ENCODE assay signal across 9 mouse cellular contexts in genomic region chr1:78686872-78687271, GRCm38 (mm10). TPM values are rescaled to one million over a fixed set of nuclear protein-coding genes. Genes with fewer than 3 reads are reported as not detected.
DNase-seq lines count a peak whose midpoint lies in the region; ATAC-seq and TF ChIP-seq lines count a peak whose summit lies in the region.
"Had no signal": no experiment of that assay in that cellular context is flagged by ENCODE, and none has a peak within 500 bp of the region (broad histone marks: within the 10 kb centered on the region; RNA-seq: fewer than 3 reads in every experiment).

No protein-coding gene starts in this region.

- peak; percentile 36; the same call in 1 of the 2 replicates for ATAC-seq in midbrain, embryonic 16.5 days
- no peak; the same call in 1 of the 2 replicates for ATAC-seq in midbrain, embryonic 15.5 days (replicated peaks)

- no peaks in the 10 kb centered on the region for H3K9me3 ChIP-seq in midbrain, embryonic 16.5 days (replicated peaks; ENCODE audit: control insufficient read depth, low read length, poor library complexity, severe bottlenecking)
- H3K9me3 ChIP-seq in midbrain, embryonic 15.5 days: no peaks in the 10 kb centered on the region
- H3K9me3 ChIP-seq: neural tube, embryonic 12.5 days had no signal

- peak; percentile 61 for TF ChIP-seq CTCF in gastrocnemius, adult 2 months (IDR thresholded peaks at IDR 0.05)

- intact Hi-C loops in gastrocnemius, adult 2 months (cut with DNase I): loop anchor here (5.0 kb wide), 1 partner anchor 150 kb away; no protein-coding TSS in a partner anchor
- intact Hi-C loops in gastrocnemius, postnatal 36 days (cut with DNase I): no loop called here
- intact Hi-C loops in left cerebral cortex, postnatal 10 days (cut with DNase I): loop anchor here (5.0 kb wide), 1 partner anchor 150 kb away; no protein-coding TSS in a partner anchor

- H3K4me1 ChIP-seq in midbrain, embryonic 16.5 days (ENCODE audit: control insufficient read depth, insufficient read depth, low read length): no peaks in the 10 kb centered on the region
- H3K4me1 ChIP-seq in midbrain, embryonic 15.5 days: no peaks in the 10 kb centered on the region
- H3K4me1 ChIP-seq: neural tube, embryonic 12.5 days had no signal

- no peak overlapping the region for H3K4me2 ChIP-seq in midbrain, embryonic 16.5 days (ENCODE audit: low read length)
- no peak overlapping the region for H3K4me2 ChIP-seq in midbrain, embryonic 15.5 days
- H3K4me2 ChIP-seq: neural tube, embryonic 12.5 days had no signal

- peaks cover 3% of the 10 kb centered on the region; the same call in 1 of the 2 replicates for H3K36me3 ChIP-seq in midbrain, embryonic 16.5 days (ENCODE audit: control insufficient read depth, insufficient read depth, low read length)
- peaks cover 3% of the 10 kb centered on the region; the same call in 1 of the 2 replicates for H3K36me3 ChIP-seq in midbrain, embryonic 15.5 days (replicated peaks)

- no peak for DNase-seq in gastrocnemius, adult 2 months
- DNase-seq in gastrocnemius, postnatal 25 days: no peak
- peak; percentile 20 for DNase-seq in cerebellum, adult 8-10 months
- peak; percentile 33 for DNase-seq in lung, postnatal 10 days
- DNase-seq in gastrocnemius, postnatal 36 days: no peak
- DNase-seq in left cerebral cortex, postnatal 10 days (ENCODE audit: extremely low spot score in 1 of 2, low spot score in 2 of 2): no peak

- H3K27ac ChIP-seq in gastrocnemius, adult 2 months: no peak overlapping the region
- H3K27ac ChIP-seq in midbrain, embryonic 16.5 days (ENCODE audit: low read length): no peak overlapping the region
- no peak overlapping the region for H3K27ac ChIP-seq in midbrain, embryonic 15.5 days
- H3K27ac ChIP-seq: neural tube, embryonic 12.5 days had no signal

- H3K9ac ChIP-seq in midbrain, embryonic 16.5 days (ENCODE audit: low read depth, low read length): no peak overlapping the region
- no peak overlapping the region for H3K9ac ChIP-seq in midbrain, embryonic 15.5 days
- H3K9ac ChIP-seq: neural tube, embryonic 12.5 days had no signal

- no peaks in the 10 kb centered on the region for H3K27me3 ChIP-seq in midbrain, embryonic 16.5 days (ENCODE audit: control insufficient read depth, insufficient read depth, low read depth, low read length)
- no peaks in the 10 kb centered on the region for H3K27me3 ChIP-seq in midbrain, embryonic 15.5 days (replicated peaks)
- H3K27me3 ChIP-seq: neural tube, embryonic 12.5 days had no signal

- no peak overlapping the region for H3K4me3 ChIP-seq in gastrocnemius, adult 2 months
- H3K4me3 ChIP-seq in midbrain, embryonic 16.5 days (ENCODE audit: low read depth, low read length): no peak overlapping the region
- H3K4me3 ChIP-seq in midbrain, embryonic 15.5 days: no peak overlapping the region
- H3K4me3 ChIP-seq: neural tube, embryonic 12.5 days had no signal

RNA-seq across cellular contexts. Expression of gene Utp14b, which starts 29.0 kb away (rescaled TPM):
- 1 to 10 TPM; 1.6 to 2.6 TPM for total RNA-seq in gastrocnemius, adult 2 months (2021)
- 1 to 10 TPM; 1.1 to 2.2 TPM for total RNA-seq in gastrocnemius, postnatal 25 days (2021)
- polyA plus RNA-seq in midbrain, embryonic 16.5 days (2015; fragmentation: Nextera tagmentation; extraction: Ambion mirVana): 1.6 and 1.8 TPM in 2 replicates
- polyA plus RNA-seq in midbrain, embryonic 15.5 days (2015; fragmentation: Nextera tagmentation; extraction: Ambion mirVana): 1.8 and 2.2 TPM in 2 replicates
- 1 to 10 TPM; 1.2 to 1.4 TPM for total RNA-seq in gastrocnemius, postnatal 36 days (2021)
- total RNA-seq in left cerebral cortex, postnatal 10 days (2021): 10 to 100 TPM; 11.4 to 13.0 TPM

RNA-seq across cellular contexts. Expression of gene Acsl3, which starts 29.2 kb away (rescaled TPM):
- 10 to 100 TPM in 1 of 2 experiments, 1 to 10 TPM in 1; 7.3 to 21.1 TPM for total RNA-seq in gastrocnemius, adult 2 months (2021)
- total RNA-seq in gastrocnemius, postnatal 25 days (2021): 10 to 100 TPM in 1 of 2 experiments, 1 to 10 TPM in 1; 8.0 to 11.3 TPM
- polyA plus RNA-seq in midbrain, embryonic 16.5 days (2015; fragmentation: Nextera tagmentation; extraction: Ambion mirVana): 111 and 120 TPM in 2 replicates
- 98.9 and 106 TPM in 2 replicates for polyA plus RNA-seq in midbrain, embryonic 15.5 days (2015; fragmentation: Nextera tagmentation; extraction: Ambion mirVana)
- total RNA-seq in gastrocnemius, postnatal 36 days (2021): 10 to 100 TPM in 1 of 2 experiments, 1 to 10 TPM in 1; 7.8 to 11.2 TPM
- 100 to 1,000 TPM; 113 to 125 TPM for total RNA-seq in left cerebral cortex, postnatal 10 days (2021)

Comparison
In these comparisons a context has a peak if more than half of its experiments do, and no peak if none do; other contexts are left out.
1. DNase-seq: peak in cerebellum, adult 8-10 months (single experiment) and lung, postnatal 10 days (single experiment); none in gastrocnemius, adult 2 months (single experiment), gastrocnemius, postnatal 25 days (single experiment), gastrocnemius, postnatal 36 days (0 of 2) and left cerebral cortex, postnatal 10 days (0 of 2).
2. RNA of gene Acsl3, which starts 29.2 kb away (total RNA-seq): 113 to 125 TPM in left cerebral cortex, postnatal 10 days; 7.3 to 21.1 TPM in gastrocnemius, adult 2 months, 8.0 to 11.3 TPM in gastrocnemius, postnatal 25 days and 7.8 to 11.2 TPM in gastrocnemius, postnatal 36 days; every median in the first group is over 4 times any median in the second.